Mouse (Mus musculus) liver, postnatal 0 days (tissue): Measurements from ENCODE around the gene Ano10.

Source experiments
- CTCF ChIP-seq: sonication (generic); IDR thresholded peaks from 2 replicates; pipeline ENCODE4 v1.5.1; 2016; ENCODE audit warnings: antibody characterized with exemption, low read depth
- EP300 ChIP-seq: IDR thresholded peaks from 2 replicates; pipeline ENCODE4 v1.6.1; 2016; ENCODE audit warnings: antibody characterized with exemption, low read depth, mild to moderate bottlenecking

GRCm38 (mm10) chr9:122287526-122287925 is 6.7 kb downstream of the Ano10 start:
- TF ChIP-seq CTCF (no peak), EP300 (no peak)
